Mouse (Mus musculus): Measurements from ENCODE around the gene Atf1.

DNA sequence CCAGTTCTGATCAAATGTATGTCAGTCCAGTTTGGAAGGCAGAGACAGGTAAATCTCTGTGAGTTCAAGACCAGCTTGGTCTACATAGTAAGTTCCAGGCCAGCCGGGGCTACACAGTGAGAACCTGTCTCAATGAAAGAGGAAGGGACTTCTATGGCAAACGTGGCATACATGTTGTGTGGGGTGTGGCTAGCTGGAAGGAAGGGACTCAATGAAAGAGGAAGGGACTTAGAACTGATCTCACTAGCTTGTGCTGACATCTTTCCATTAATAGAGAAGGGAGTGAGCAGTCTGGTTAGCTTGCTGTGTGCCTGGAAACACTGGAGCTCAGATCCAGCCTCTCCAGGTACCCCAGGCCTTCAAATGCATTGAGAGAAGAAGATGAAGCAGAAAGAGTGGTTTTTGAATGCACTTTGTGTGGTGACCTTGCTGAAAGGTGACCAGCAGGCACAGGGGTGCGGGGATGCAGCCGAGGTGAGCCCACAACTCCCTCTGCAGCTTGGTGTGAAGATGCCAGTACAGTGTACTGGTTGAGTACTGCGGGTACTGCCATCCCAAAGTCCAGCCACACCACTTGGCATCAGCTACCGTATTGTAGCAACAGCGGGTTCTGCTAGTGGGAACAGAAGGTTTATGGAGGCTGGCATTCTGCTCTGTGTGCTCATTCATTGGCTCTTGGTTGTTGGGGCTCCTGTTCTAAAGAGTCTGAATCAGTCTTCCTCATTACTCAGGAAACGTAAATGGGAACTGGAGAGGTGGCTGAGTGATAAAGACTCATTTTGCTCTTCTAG lies 40.5 kb upstream of the Atf1 start:
- TF ChIP-seq POLR2A (IDR thresholded peaks at IDR 0.05; ENCODE audit: insufficient read length, low read depth) = no peak
- no peak for TF ChIP-seq E2F4 (IDR thresholded peaks at IDR 0.05; ENCODE audit: insufficient read depth)

Data from myocyte (in vitro differentiated cells).